Mouse (Mus musculus) limb, embryonic 11.5 days (tissue): Measurements from ENCODE around the gene Aim2. TPM values are rescaled to one million over a fixed set of nuclear protein-coding genes. Genes with fewer than 3 reads are reported as not detected.

Experiments
- ATAC-seq: fragments of 200-750 bp; cut with Nextera tagmentation; 2 replicates; pipeline ENCODE4 v1.8.0; 2017; ENCODE audit warnings: low read depth; ENCODE audit not compliant: insufficient number of reproducible peaks, low FRiP score, low TSS enrichment
- DNase-seq: peaks from one replicate; pipeline ENCODE4 v3.0.0-alpha.2; 2015; ENCODE audit warnings: low spot score
- H3K27ac ChIP-seq: fragments of 300-500 bp; sonication (generic); replicated peaks from 2 replicates; pipeline ENCODE4 v1.5.1; 2014; ENCODE audit warnings: low read depth, mild to moderate bottlenecking, low read length
- H3K27me3 ChIP-seq: fragments of 300-500 bp; sonication (generic); 2 replicates; pipeline ENCODE4 v1.6.1; 2014; ENCODE audit warnings: mild to moderate bottlenecking, low read length, mixed read lengths; ENCODE audit not compliant: control insufficient read depth, insufficient read depth
- H3K36me3 ChIP-seq: fragments of 300-500 bp; sonication (generic); 2 replicates; pipeline ENCODE4 v1.6.1; 2014; ENCODE audit warnings: mild to moderate bottlenecking, low read length, moderate library complexity, mixed read lengths; ENCODE audit not compliant: control insufficient read depth, insufficient read depth
- H3K4me1 ChIP-seq: fragments of 300-500 bp; sonication (generic); 2 replicates; pipeline ENCODE4 v1.6.1; 2014; ENCODE audit warnings: low read length, mixed read lengths; ENCODE audit not compliant: control insufficient read depth, insufficient read depth
- H3K4me2 ChIP-seq: fragments of 300-500 bp; sonication (generic); 2 replicates; pipeline ENCODE4 v1.6.1; 2014; ENCODE audit warnings: low read depth, mild to moderate bottlenecking, moderate library complexity; ENCODE audit not compliant: severe bottlenecking
- H3K4me3 ChIP-seq: fragments of 300-500 bp; sonication (generic); 2 replicates; pipeline ENCODE4 v1.5.1; 2014; ENCODE audit warnings: low read depth, low read length
- H3K9ac ChIP-seq: fragments of 300-500 bp; sonication (generic); 2 replicates; pipeline ENCODE4 v1.6.1; 2014; ENCODE audit warnings: mild to moderate bottlenecking, low read length
- H3K9me3 ChIP-seq: fragments of 300-500 bp; sonication (generic); 2 replicates; pipeline ENCODE4 v1.6.1; 2016; ENCODE audit warnings: low read length; ENCODE audit not compliant: control insufficient read depth
- WGBS: fragments of 180-500 bp; shearing (Covaris S2); extraction: QIAGEN DNeasy Blood & Tissue Kit; methylation state at CpG from one replicate; pipeline ENCODE4 v1.1.7; 2014; 5-methylcytosine and 5-hydroxymethylcytosine counted together
- polyA plus RNA-seq: library from polyadenylated mRNA; unstranded; fragments of >200 nt; fragmentation: Nextera tagmentation; extraction: Ambion mirVana; gene quantifications from 2 replicates; pipeline ENCODE4 v1.2.1, GENCODE M21; 2014

Gene Aim2
- polyA plus RNA-seq, 1 experiment from 2014 or later, result 1.2 TPM

- H3K9ac ChIP-seq, result no peak overlapping the region
Observed at GRCm38 (mm10) chr1:173324961-173325360, 25.7 kb upstream of the Aim2 start.

GRCm38 (mm10) chr1:173325395-173325794, 25.3 kb upstream of the Aim2 start:
- ATAC-seq, result no peak
- Histone ChIP-seq H3K27ac (no peak overlapping the region), H3K27me3 (no peaks in the 10 kb centered on the region), H3K36me3 (no peaks in the 10 kb centered on the region), H3K4me3 (no peak overlapping the region), H3K4me1 (no peaks in the 10 kb centered on the region), H3K9ac (no peak overlapping the region), H3K4me2 (no peak overlapping the region), H3K9me3 (no peaks in the 10 kb centered on the region)
- 100% methylated on average over 1 of the region's 1 CpGs for WGBS
- DNase-seq, result no peak

More at GRCm38 (mm10) chr1:173324961-173325360, 25.7 kb upstream of the Aim2 start:
- Histone ChIP-seq H3K4me2 (no peak overlapping the region), H3K27me3 (no peaks in the 10 kb centered on the region), H3K4me3 (no peak overlapping the region), H3K27ac (no peak overlapping the region), H3K4me1 (no peaks in the 10 kb centered on the region), H3K9me3 (no peaks in the 10 kb centered on the region), H3K36me3 (no peaks in the 10 kb centered on the region)
- no peak for DNase-seq
- ATAC-seq, result no peak
- WGBS, result 69% methylated on average over 4 of the region's 4 CpGs

- Histone ChIP-seq H3K4me1 (no peaks in the 10 kb centered on the region), H3K9me3 (no peaks in the 10 kb centered on the region), H3K4me2 (no peak overlapping the region), H3K36me3 (no peaks in the 10 kb centered on the region), H3K9ac (no peak overlapping the region), H3K27ac (no peak overlapping the region), H3K27me3 (no peaks in the 10 kb centered on the region), H3K4me3 (no peak overlapping the region)
- ATAC-seq (no peak), DNase-seq (no peak)
- WGBS, result 78% methylated on average over 1 of the region's 1 CpGs
Observed at GRCm38 (mm10) chr1:173326552-173326951, 24.1 kb upstream of the Aim2 start.

- Histone ChIP-seq H3K9me3 (no peaks in the 10 kb centered on the region), H3K4me3 (no peak overlapping the region), H3K36me3 (no peaks in the 10 kb centered on the region), H3K4me2 (no peak overlapping the region), H3K27me3 (no peaks in the 10 kb centered on the region), H3K4me1 (no peaks in the 10 kb centered on the region), H3K27ac (no peak overlapping the region), H3K9ac (no peak overlapping the region)
- DNase-seq, result no peak
- ATAC-seq, result no peak
- 66% methylated on average over 8 of the region's 8 CpGs for WGBS
Observed at GRCm38 (mm10) chr1:173328446-173328845, 22.2 kb upstream of the Aim2 start.

GRCm38 (mm10) chr1:173329185-173329584, 21.5 kb upstream of the Aim2 start:
- 54% methylated on average over 4 of the region's 4 CpGs for WGBS
- H3K4me1 ChIP-seq, result no peaks in the 10 kb centered on the region
- H3K4me3 ChIP-seq, result no peak overlapping the region
- no peaks in the 10 kb centered on the region for H3K36me3 ChIP-seq
- ATAC-seq (no peak), DNase-seq (no peak)
- H3K4me2 ChIP-seq, result no peak overlapping the region
- H3K9ac ChIP-seq, result no peak overlapping the region
- no peaks in the 10 kb centered on the region for H3K27me3 ChIP-seq
- no peaks in the 10 kb centered on the region for H3K9me3 ChIP-seq
- no peak overlapping the region for H3K27ac ChIP-seq

- H3K27ac ChIP-seq, result no peak overlapping the region
- no peak overlapping the region for H3K9ac ChIP-seq
- ATAC-seq, result no peak
- no peaks in the 10 kb centered on the region for H3K36me3 ChIP-seq
- H3K9me3 ChIP-seq, result no peaks in the 10 kb centered on the region
- DNase-seq, result no peak
- H3K4me1 ChIP-seq, result no peaks in the 10 kb centered on the region
- no peak overlapping the region for H3K4me2 ChIP-seq
- no peaks in the 10 kb centered on the region for H3K27me3 ChIP-seq
- 81% methylated on average over 5 of the region's 5 CpGs for WGBS
- no peak overlapping the region for H3K4me3 ChIP-seq
Observed at GRCm38 (mm10) chr1:173329743-173330142, 20.9 kb upstream of the Aim2 start.

GRCm38 (mm10) chr1:173332418-173332817, 18.3 kb upstream of the Aim2 start:
- Histone ChIP-seq H3K36me3 (no peaks in the 10 kb centered on the region), H3K4me3 (no peak overlapping the region), H3K27ac (no peak overlapping the region), H3K27me3 (no peaks in the 10 kb centered on the region), H3K9me3 (no peaks in the 10 kb centered on the region), H3K4me1 (no peaks in the 10 kb centered on the region), H3K4me2 (no peak overlapping the region), H3K9ac (no peak overlapping the region)
- WGBS, result 90% methylated on average over 5 of the region's 5 CpGs
- ATAC-seq (no peak), DNase-seq (no peak)

GRCm38 (mm10) chr1:173333312-173334253, 17.1 kb upstream of the Aim2 start, which contains the start of gene Ackr1:
Gene Ackr1, minus strand, starts transcription at chr1:173333750.
- no peaks in the 10 kb centered on the region for H3K9me3 ChIP-seq
- DNase-seq (no peak), ATAC-seq (no peak; the same call in 1 of the 2 replicates)
- H3K27me3 ChIP-seq, result no peaks in the 10 kb centered on the region
- WGBS, result 72% methylated on average over 9 of the region's 9 CpGs
- H3K36me3 ChIP-seq, result no peaks in the 10 kb centered on the region
- H3K27ac ChIP-seq, result no peak within 1 kb of the TSS
- no peak within 1 kb of the TSS for H3K9ac ChIP-seq
- no peak within 1 kb of the TSS for H3K4me2 ChIP-seq
- H3K4me3 ChIP-seq, result no peak within 1 kb of the TSS
- no peaks in the 10 kb centered on the region for H3K4me1 ChIP-seq
